Mouse (Mus musculus) embryonic facial prominence, embryonic 11.5 days (tissue): Measurements from ENCODE around the gene Nup153. TPM values are rescaled to one million over a fixed set of nuclear protein-coding genes. Genes with fewer than 3 reads are reported as not detected.

ENCODE experiments used
- ATAC-seq: fragments of 200-750 bp; cut with Nextera tagmentation; replicated peaks from 2 replicates; pipeline ENCODE4 v1.8.0; 2017; ENCODE audit warnings: low read depth; ENCODE audit not compliant: insufficient number of reproducible peaks, low FRiP score, low TSS enrichment
- DNase-seq: peaks from one replicate; pipeline ENCODE4 v3.0.0-alpha.2; 2015; ENCODE audit warnings: low spot score
- H3K27ac ChIP-seq: fragments of 300-500 bp; sonication (generic); replicated peaks from 2 replicates; pipeline ENCODE4 v1.5.1; 2014; ENCODE audit warnings: mild to moderate bottlenecking, low read depth, low read length, control low read depth
- H3K27me3 ChIP-seq: fragments of 300-500 bp; sonication (generic); 2 replicates; pipeline ENCODE4 v1.6.1; 2014; ENCODE audit warnings: mild to moderate bottlenecking, low read length, moderate library complexity, mixed read lengths; ENCODE audit not compliant: control insufficient read depth, insufficient read depth
- H3K36me3 ChIP-seq: fragments of 300-500 bp; sonication (generic); replicated peaks from 2 replicates; pipeline ENCODE4 v1.6.1; 2014; ENCODE audit warnings: low read depth, mild to moderate bottlenecking, low read length, moderate library complexity, mixed read lengths; ENCODE audit not compliant: control insufficient read depth, insufficient read depth
- H3K4me1 ChIP-seq: fragments of 300-500 bp; sonication (generic); 2 replicates; pipeline ENCODE4 v1.6.1; 2014; ENCODE audit warnings: low read length, mixed read lengths; ENCODE audit not compliant: control insufficient read depth, insufficient read depth
- H3K4me2 ChIP-seq: fragments of 300-500 bp; sonication (generic); 2 replicates; pipeline ENCODE4 v1.6.1; 2014; ENCODE audit warnings: low read depth, mild to moderate bottlenecking, control low read depth, low read length, moderate library complexity
- H3K4me3 ChIP-seq: fragments of 300-500 bp; sonication (generic); 2 replicates; pipeline ENCODE4 v1.5.1; 2014; ENCODE audit warnings: low read depth, low read length, control low read depth
- H3K9ac ChIP-seq: fragments of 300-500 bp; sonication (generic); replicated peaks from 2 replicates; pipeline ENCODE4 v1.6.1; 2014; ENCODE audit warnings: mild to moderate bottlenecking, control low read depth, low read length
- H3K9me3 ChIP-seq: fragments of 300-500 bp; sonication (generic); replicated peaks from 2 replicates; pipeline ENCODE4 v1.6.1; 2016; ENCODE audit warnings: mild to moderate bottlenecking, low read length, inconsistent platforms, mixed read lengths; ENCODE audit not compliant: control insufficient read depth
- WGBS: fragments of 180-500 bp; shearing (Covaris S2); extraction: QIAGEN DNeasy Blood & Tissue Kit; methylation state at CpG from one replicate; pipeline ENCODE4 v1.1.7; 2014; 5-methylcytosine and 5-hydroxymethylcytosine counted together
- polyA plus RNA-seq: library from polyadenylated mRNA; unstranded; fragments of >200 nt; fragmentation: Nextera tagmentation; extraction: Ambion mirVana; gene quantifications from 2 replicates; pipeline ENCODE4 v1.2.1, GENCODE M21; 2014

Gene Nup153
- polyA plus RNA-seq, 1 experiment from 2014 or later = 52.3 TPM

- Histone ChIP-seq H3K27me3 (no peaks in the 10 kb centered on the region), H3K27ac (no peak overlapping the region), H3K36me3 (no peaks in the 10 kb centered on the region), H3K9me3 (no peaks in the 10 kb centered on the region), H3K4me2 (no peak overlapping the region), H3K9ac (no peak overlapping the region), H3K4me3 (no peak overlapping the region), H3K4me1 (no peaks in the 10 kb centered on the region)
- 71% methylated on average over 8 of the region's 8 CpGs for WGBS
- no peak for DNase-seq
- no peak for ATAC-seq
These were observed 31.6 kb upstream of the Nup153 start for GRCm38 (mm10) chr13:46759281-46759809.

DNA sequence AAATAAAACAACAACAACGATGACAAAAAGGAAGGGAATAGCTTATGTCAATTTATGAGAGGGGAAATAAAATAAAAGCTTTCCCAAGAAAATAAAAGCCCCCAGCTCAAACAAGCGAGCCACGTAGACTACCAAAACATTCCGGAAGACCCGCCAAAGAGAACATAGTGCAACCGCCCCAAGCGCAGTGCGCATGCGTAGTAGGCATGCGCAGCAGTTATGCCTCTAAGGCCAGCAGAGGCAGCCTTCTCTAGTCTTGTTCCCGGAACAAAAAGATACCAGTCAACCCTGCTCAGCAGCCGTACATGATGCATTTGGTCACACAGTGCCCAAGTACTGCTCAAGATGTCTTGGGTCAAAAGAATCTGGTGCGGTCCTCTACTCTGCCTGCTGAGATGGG lies 30.9 kb upstream of the Nup153 start:
- Histone ChIP-seq H3K4me1 (no peaks in the 10 kb centered on the region), H3K36me3 (no peaks in the 10 kb centered on the region; the same call in 1 of the 2 replicates), H3K4me2 (no peak overlapping the region), H3K9me3 (no peaks in the 10 kb centered on the region), H3K27ac (no peak overlapping the region), H3K4me3 (no peak overlapping the region), H3K27me3 (no peaks in the 10 kb centered on the region), H3K9ac (no peak overlapping the region)
- ATAC-seq (no peak), DNase-seq (no peak)
- WGBS = 93% methylated on average over 13 of the region's 13 CpGs

- H3K4me2 ChIP-seq = no peak overlapping the region
- no peak overlapping the region for H3K9ac ChIP-seq
- H3K27ac ChIP-seq = no peak overlapping the region
- no peaks in the 10 kb centered on the region; the same call in 1 of the 2 replicates for H3K36me3 ChIP-seq
- DNase-seq (no peak), ATAC-seq (no peak)
- WGBS = 89% methylated on average over 7 of the region's 7 CpGs
- H3K4me1 ChIP-seq = no peaks in the 10 kb centered on the region
- no peaks in the 10 kb centered on the region for H3K27me3 ChIP-seq
- H3K9me3 ChIP-seq = no peaks in the 10 kb centered on the region
- H3K4me3 ChIP-seq = no peak overlapping the region
These were observed 30.2 kb upstream of the Nup153 start for GRCm38 (mm10) chr13:46757946-46758345.

DNA sequence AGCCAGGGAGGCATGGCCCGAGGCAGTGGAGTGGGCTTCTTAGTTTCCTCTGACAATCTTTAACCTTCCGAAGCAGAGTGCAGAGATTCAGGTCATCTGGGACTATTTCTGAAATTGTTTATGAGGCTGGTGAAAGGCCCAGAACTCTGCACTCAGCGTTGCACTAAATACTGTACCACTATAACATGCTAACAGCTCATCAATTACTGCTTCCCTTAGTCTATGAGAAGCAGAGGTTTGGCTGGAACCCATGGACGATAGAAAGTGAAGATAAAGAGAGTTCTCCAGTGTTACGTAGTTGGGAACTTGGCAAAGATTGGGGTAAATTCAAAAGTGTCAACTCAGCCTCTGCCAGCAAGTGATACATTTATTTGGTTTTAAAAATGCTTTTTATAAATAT lies 25.6 kb upstream of the Nup153 start:
- no peaks in the 10 kb centered on the region for H3K4me1 ChIP-seq
- H3K4me3 ChIP-seq = no peak overlapping the region
- H3K9ac ChIP-seq = no peak overlapping the region
- H3K9me3 ChIP-seq = no peaks in the 10 kb centered on the region
- 84% methylated on average over 5 of the region's 5 CpGs for WGBS
- no peak overlapping the region for H3K27ac ChIP-seq
- DNase-seq = no peak
- H3K27me3 ChIP-seq = no peaks in the 10 kb centered on the region
- no peaks in the 10 kb centered on the region; the same call in 1 of the 2 replicates for H3K36me3 ChIP-seq
- ATAC-seq = no peak
- H3K4me2 ChIP-seq = no peak overlapping the region

- Histone ChIP-seq H3K4me1 (no peaks in the 10 kb centered on the region), H3K9ac (no peak overlapping the region), H3K9me3 (no peaks in the 10 kb centered on the region), H3K27me3 (no peaks in the 10 kb centered on the region), H3K27ac (no peak overlapping the region), H3K36me3 (no peaks in the 10 kb centered on the region; the same call in 1 of the 2 replicates), H3K4me2 (no peak overlapping the region), H3K4me3 (no peak overlapping the region)
- WGBS = 84% methylated on average over 13 of the region's 13 CpGs
- DNase-seq (no peak), ATAC-seq (no peak)
These were observed 25.0 kb upstream of the Nup153 start for GRCm38 (mm10) chr13:46752566-46753229.

GRCm38 (mm10) chr13:46748138-46748873 lies 20.6 kb upstream of the Nup153 start:
- no peak for ATAC-seq
- WGBS = 82% methylated on average over 5 of the region's 5 CpGs

DNA sequence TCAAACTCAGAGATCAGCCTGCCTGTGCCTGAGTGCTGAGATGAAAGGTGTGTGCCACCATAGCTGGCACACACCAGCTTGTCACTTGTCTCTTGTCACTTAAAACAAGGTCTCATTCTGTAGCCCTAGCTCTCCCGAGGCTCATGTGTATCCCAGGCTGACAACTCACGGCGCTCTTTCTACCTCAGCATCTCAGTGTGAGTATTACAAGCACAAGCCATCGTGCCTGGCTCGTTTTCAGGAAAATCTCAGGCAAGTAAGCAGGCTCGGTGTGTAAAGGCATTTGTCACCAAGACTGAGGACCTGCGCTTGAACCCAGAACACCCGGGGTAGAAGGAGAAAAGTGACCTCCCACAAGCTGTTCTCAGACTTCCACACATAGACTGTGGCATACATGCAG lies 16.1 kb upstream of the Nup153 start:
- WGBS = 88% methylated on average over 8 of the region's 8 CpGs
- H3K9ac ChIP-seq = no peak overlapping the region
- H3K4me2 ChIP-seq = no peak overlapping the region
- no peaks in the 10 kb centered on the region for H3K4me1 ChIP-seq
- DNase-seq (no peak), ATAC-seq (no peak)
- H3K36me3 ChIP-seq = no peaks in the 10 kb centered on the region
- H3K27me3 ChIP-seq = no peaks in the 10 kb centered on the region
- H3K27ac ChIP-seq = no peak overlapping the region
- H3K9me3 ChIP-seq = no peaks in the 10 kb centered on the region
- H3K4me3 ChIP-seq = no peak overlapping the region

More at GRCm38 (mm10) chr13:46748138-46748873, 20.6 kb upstream of the Nup153 start:
- no peak for DNase-seq
- no peak overlapping the region for H3K9ac ChIP-seq
- H3K4me3 ChIP-seq = no peak overlapping the region
- no peaks in the 10 kb centered on the region for H3K36me3 ChIP-seq
- H3K4me2 ChIP-seq = no peak overlapping the region
- H3K9me3 ChIP-seq = no peaks in the 10 kb centered on the region
- no peak overlapping the region for H3K27ac ChIP-seq
- H3K4me1 ChIP-seq = no peaks in the 10 kb centered on the region
- no peaks in the 10 kb centered on the region for H3K27me3 ChIP-seq

- Histone ChIP-seq H3K9ac (no peak overlapping the region), H3K9me3 (no peaks in the 10 kb centered on the region), H3K4me3 (no peak overlapping the region), H3K4me1 (no peaks in the 10 kb centered on the region), H3K36me3 (no peaks in the 10 kb centered on the region), H3K27ac (no peak overlapping the region), H3K27me3 (no peaks in the 10 kb centered on the region), H3K4me2 (no peak overlapping the region)
- WGBS = 77% methylated on average over 2 of the region's 2 CpGs
- ATAC-seq = no peak
- no peak for DNase-seq
These were observed 14.6 kb upstream of the Nup153 start for GRCm38 (mm10) chr13:46742367-46742766.
